Mouse (Mus musculus): ENCODE measurements around the gene Zc3hc1. TPM values are rescaled to one million over a fixed set of nuclear protein-coding genes. Genes with fewer than 3 reads are reported as not detected.

The Zc3hc1 gene
- polyA plus RNA-seq, 1 experiment = 51.0 TPM

DNA sequence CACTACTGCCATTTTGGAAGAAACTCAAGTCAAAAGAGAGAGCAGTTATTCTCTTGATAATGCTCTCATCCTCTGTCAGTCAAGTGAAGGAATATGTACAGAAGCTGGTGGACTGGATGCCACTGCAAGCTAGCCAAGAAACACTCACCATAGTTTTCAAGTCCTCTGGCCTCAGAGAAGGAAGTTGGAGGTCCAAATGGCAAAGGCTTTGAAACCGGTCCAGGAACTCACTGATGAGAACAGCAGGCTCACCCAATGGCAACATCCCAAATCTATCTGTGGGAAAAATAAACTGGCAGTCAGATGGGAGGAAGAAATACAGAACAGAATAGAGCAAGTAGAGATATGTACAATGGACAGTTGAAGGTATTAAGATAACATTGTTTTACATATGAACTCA lies 15.0 kb downstream of the Zc3hc1 start:
- H3K4me1 ChIP-seq = peaks cover 7% of the 10 kb centered on the region
- no peaks in the 10 kb centered on the region for H3K9me3 ChIP-seq
- TF ChIP-seq GATA1 (IDR thresholded peaks at IDR 0.05; ENCODE audit: borderline replicate concordance, low read length) (no peak), FLI1 (IDR thresholded peaks at IDR 0.05; ENCODE audit: low read length) (no peak)
- H3K27me3 ChIP-seq (replicated peaks) = no peaks in the 10 kb centered on the region
- H3K36me3 ChIP-seq (replicated peaks; ENCODE audit: low read length) = peaks cover 98% of the 10 kb centered on the region
- H3K4me3 ChIP-seq (replicated peaks) = no peak overlapping the region

DNA sequence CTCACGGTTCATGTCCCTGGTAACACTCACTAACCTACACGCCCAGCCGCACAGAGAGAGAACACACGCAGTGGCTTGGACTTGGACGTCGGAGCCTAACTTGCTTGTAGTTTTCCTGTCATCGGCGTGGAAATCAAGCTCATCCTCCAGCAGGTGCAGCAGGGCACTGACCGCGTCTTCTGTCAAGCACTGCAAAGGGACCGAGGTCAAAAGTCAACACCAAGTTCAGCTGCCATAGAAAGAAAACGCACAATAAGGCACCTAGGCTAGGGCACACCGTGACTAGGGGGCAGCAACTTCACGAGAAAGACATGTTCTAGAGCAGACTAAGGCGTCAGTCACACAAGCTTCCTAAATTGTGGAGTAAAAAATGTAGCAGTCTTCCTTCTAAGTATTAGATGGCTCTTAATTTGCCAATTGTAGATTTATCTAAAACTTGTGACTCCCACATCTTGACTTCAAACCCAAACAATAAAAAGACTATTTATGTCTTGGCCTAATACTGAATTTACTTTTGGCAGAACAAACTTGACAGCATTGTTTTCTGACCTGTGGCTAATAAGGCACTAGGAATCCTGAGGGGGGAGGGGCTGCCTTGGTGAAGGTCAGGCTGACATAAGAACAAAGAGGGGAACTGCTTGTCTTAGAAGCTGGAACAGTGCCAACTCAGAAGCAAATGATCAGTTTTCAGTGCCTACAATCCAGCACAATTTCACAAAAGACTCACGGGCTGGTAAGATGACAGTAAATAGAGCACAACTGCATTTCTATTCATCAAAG lies 15.9 kb downstream of the Zc3hc1 start:
- Histone ChIP-seq H3K9me3 (no peaks in the 10 kb centered on the region), H3K36me3 (replicated peaks; ENCODE audit: low read length) (peaks cover 98% of the 10 kb centered on the region), H3K27me3 (replicated peaks) (no peaks in the 10 kb centered on the region), H3K4me1 (peaks cover 10% of the 10 kb centered on the region), H3K4me3 (replicated peaks) (no peak overlapping the region)
- TF ChIP-seq FLI1 (IDR thresholded peaks at IDR 0.05; ENCODE audit: low read length) (no peak), GATA1 (IDR thresholded peaks at IDR 0.05; ENCODE audit: borderline replicate concordance, low read length) (no peak)

DNA sequence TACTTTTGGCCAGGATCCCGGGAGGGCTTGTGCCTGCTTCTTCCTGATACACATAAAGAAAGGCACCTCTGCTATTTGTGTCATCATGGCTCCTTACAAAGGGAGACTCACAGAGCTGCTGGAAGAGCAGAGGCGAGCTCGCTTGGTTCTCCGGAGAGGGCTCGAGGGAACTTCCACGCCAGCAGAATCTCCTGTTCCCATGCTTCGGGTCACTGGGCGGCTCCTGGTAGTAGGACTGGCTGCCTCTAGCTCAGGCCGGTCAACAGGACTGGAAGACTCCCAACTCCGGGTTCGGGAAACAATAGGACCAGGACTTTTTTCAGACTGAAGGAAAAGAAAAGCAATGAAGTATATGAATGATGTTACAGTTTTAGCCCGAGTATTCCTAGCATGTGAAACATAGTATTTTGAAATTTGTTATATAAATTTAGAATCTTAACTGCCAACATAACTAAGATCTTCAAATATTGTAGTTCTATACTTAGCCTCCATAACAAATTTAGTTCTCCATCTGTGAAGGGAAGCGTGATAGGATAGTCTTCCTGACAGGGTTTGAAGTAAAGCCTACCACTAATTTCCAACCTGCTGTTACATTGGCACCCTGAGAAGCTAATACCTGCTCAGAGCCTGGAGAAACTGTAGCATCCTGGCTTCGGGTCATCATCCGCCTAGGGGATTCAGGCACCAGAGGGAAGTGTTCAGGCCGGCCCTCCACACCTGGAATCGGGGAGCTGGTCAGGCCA lies 18.0 kb downstream of the Zc3hc1 start:
- Histone ChIP-seq H3K4me1 (peaks cover 21% of the 10 kb centered on the region), H3K36me3 (replicated peaks; ENCODE audit: low read length) (peaks cover 100% of the 10 kb centered on the region), H3K4me3 (replicated peaks) (no peak overlapping the region), H3K27me3 (replicated peaks) (no peaks in the 10 kb centered on the region), H3K9me3 (no peaks in the 10 kb centered on the region)
- no peak for TF ChIP-seq FLI1 (IDR thresholded peaks at IDR 0.05; ENCODE audit: low read length)
- no peak for TF ChIP-seq GATA1 (IDR thresholded peaks at IDR 0.05; ENCODE audit: borderline replicate concordance, low read length)

DNA sequence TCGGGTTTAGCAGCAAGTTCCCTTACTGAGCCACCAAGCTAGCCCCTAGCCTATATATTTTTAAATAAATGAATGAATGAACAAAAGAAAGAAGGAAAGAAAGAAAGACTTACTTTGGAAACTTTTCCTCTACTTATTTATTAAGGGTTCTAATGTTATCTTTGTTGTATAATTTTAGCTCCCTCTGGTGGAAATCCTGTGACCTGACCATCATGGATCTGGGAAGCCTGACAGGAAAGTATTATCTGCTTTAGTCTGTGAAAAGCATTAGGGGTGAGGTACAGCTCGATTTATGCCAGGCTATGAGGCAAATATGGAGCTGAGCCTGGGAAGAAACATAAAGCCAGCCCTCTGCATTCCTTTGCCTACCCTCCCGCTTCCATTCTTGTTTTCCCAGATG lies 21.5 kb downstream of the Zc3hc1 start:
- H3K9me3 ChIP-seq = no peaks in the 10 kb centered on the region
- H3K27me3 ChIP-seq (replicated peaks) = no peaks in the 10 kb centered on the region
- no peak overlapping the region for H3K4me3 ChIP-seq (replicated peaks)
- peaks cover 16% of the 10 kb centered on the region for H3K4me1 ChIP-seq
- TF ChIP-seq FLI1 (IDR thresholded peaks at IDR 0.05; ENCODE audit: low read length) = no peak
- no peak for TF ChIP-seq GATA1 (IDR thresholded peaks at IDR 0.05; ENCODE audit: borderline replicate concordance, low read length)
- peaks cover 94% of the 10 kb centered on the region for H3K36me3 ChIP-seq (replicated peaks; ENCODE audit: low read length)

DNA sequence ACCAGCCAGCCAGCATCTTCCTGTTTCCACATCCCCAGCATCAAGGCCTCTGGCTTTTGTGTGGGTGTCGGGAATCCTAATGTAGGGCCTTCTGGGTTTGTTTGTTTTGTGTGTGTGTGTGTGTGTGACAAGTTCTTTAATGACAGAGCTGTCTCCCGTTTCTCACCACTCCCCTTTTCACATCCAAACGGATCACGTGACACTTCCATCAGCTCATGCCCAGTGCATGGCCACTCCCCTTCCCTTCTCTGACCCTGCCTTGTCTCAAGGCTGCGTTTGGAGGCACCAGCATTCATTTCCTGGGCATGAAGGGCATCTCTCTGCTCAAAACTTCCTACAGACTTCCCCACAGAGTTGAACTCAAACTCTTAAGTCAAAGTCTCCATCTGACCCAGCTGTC lies 27.0 kb downstream of the Zc3hc1 start:
- peaks cover 60% of the 10 kb centered on the region for H3K36me3 ChIP-seq (replicated peaks; ENCODE audit: low read length)
- H3K27me3 ChIP-seq (replicated peaks) = no peaks in the 10 kb centered on the region
- no peak for TF ChIP-seq FLI1 (IDR thresholded peaks at IDR 0.05; ENCODE audit: low read length)
- no peak for TF ChIP-seq GATA1 (IDR thresholded peaks at IDR 0.05; ENCODE audit: borderline replicate concordance, low read length)
- H3K9me3 ChIP-seq = no peaks in the 10 kb centered on the region
- peak overlapping the region; percentile 53 for H3K4me3 ChIP-seq (replicated peaks)
- peaks cover 24% of the 10 kb centered on the region for H3K4me1 ChIP-seq

DNA sequence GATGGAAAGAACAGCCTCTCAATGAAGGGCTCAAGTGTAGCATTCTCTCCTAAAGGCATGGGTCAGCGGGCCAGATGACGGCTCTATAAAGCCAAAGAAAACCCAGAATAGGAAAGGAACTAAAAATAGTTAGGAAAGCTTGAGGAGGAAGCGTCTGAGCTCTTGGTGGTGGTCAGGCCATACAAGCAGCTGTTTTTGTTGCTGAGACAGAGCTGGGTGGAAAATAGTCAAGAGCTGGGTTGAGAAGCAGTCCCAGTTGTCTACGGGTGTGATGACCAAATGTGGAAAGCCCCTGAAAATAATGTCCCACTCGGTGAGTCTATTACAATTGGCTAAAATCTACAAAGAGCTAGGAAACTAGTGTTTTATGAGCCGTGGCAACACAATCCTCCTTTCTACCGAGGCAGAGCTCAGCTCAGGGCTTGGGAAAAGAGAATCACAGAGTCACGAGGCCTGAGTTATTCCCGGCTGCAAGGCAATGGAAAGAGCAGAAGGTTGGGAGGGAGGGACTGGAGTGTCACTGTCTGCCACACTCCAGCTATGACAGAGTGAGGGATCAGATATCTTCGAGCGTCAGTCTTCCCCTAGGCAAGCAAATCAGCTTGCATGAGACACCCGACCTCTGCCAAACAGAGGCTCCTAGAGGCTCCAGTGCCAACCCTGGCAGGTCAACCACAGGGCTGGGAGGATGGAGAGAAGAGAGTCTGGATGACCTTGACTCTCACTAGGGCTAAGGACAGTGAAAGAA lies 30.9 kb downstream of the Zc3hc1 start:
- Histone ChIP-seq H3K27me3 (replicated peaks) (peaks cover 2% of the 10 kb centered on the region), H3K4me1 (peaks cover 48% of the 10 kb centered on the region), H3K9me3 (no peaks in the 10 kb centered on the region), H3K36me3 (replicated peaks; ENCODE audit: low read length) (peaks cover 24% of the 10 kb centered on the region), H3K4me3 (replicated peaks) (no peak overlapping the region)
- no peak for TF ChIP-seq GATA1 (IDR thresholded peaks at IDR 0.05; ENCODE audit: borderline replicate concordance, low read length)
- TF ChIP-seq FLI1 (IDR thresholded peaks at IDR 0.05; ENCODE audit: low read length) = no peak

DNA sequence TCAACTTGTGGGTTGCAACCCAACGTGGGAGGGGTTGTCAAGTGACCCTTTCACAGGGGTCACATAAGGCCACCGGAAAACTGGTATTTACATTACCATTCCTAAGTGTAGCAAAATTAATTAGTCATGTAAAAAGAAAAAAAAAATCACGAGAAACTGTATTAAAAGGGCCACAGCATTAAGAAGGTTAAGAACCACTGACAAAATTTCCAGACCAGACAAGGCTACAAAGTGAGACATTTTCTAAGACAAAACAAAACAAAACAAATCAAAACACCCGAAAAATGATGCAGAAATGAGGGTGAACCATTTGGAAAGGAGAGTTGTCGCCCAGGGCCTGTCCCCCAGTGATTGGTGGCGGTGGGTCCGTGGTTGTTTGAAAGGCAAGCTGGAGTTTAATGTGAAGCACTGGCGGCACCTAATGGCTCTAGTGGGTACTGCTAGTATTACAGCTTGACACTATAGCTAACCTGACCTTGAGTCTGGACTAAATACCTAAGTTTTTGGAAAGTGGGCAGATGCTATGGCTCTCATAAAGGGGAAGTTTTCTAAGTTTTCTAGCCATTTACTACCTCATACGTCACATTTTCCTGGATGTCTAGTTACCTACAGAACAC lies 33.2 kb downstream of the Zc3hc1 start:
- Histone ChIP-seq H3K27me3 (replicated peaks) (peaks cover 2% of the 10 kb centered on the region), H3K9me3 (no peaks in the 10 kb centered on the region), H3K4me3 (replicated peaks) (peak overlapping the region; percentile 47), H3K4me1 (peaks cover 58% of the 10 kb centered on the region), H3K36me3 (replicated peaks; ENCODE audit: low read length) (peaks cover 5% of the 10 kb centered on the region)
- TF ChIP-seq GATA1 (IDR thresholded peaks at IDR 0.05; ENCODE audit: borderline replicate concordance, low read length) (no peak), FLI1 (IDR thresholded peaks at IDR 0.05; ENCODE audit: low read length) (no peak)

DNA sequence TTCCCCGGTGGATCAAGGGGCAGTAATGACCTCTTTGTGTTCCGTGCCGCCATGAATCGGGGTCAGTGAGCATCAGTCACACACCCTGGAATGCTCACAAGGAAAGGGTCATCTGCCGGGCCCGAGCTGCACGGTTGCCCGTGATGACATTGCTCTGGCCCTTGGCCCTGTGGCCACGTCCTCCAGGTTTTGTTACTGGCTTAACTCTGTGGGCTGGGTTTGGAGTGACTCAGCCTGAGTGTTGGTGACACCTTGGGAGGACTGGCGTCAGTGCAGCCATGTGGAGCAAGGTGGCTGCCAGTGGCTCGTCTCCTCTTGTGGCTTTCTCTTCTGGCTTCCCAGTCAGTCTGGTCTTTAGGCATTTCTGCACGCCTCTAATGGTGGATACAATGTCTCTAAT lies 34.1 kb downstream of the Zc3hc1 start:
- Histone ChIP-seq H3K9me3 (no peaks in the 10 kb centered on the region), H3K27me3 (replicated peaks) (peaks cover 2% of the 10 kb centered on the region), H3K4me3 (replicated peaks) (no peak overlapping the region), H3K36me3 (replicated peaks; ENCODE audit: low read length) (no peaks in the 10 kb centered on the region), H3K4me1 (peaks cover 67% of the 10 kb centered on the region)
- no peak for TF ChIP-seq GATA1 (IDR thresholded peaks at IDR 0.05; ENCODE audit: borderline replicate concordance, low read length)
- no peak for TF ChIP-seq FLI1 (IDR thresholded peaks at IDR 0.05; ENCODE audit: low read length)

DNA sequence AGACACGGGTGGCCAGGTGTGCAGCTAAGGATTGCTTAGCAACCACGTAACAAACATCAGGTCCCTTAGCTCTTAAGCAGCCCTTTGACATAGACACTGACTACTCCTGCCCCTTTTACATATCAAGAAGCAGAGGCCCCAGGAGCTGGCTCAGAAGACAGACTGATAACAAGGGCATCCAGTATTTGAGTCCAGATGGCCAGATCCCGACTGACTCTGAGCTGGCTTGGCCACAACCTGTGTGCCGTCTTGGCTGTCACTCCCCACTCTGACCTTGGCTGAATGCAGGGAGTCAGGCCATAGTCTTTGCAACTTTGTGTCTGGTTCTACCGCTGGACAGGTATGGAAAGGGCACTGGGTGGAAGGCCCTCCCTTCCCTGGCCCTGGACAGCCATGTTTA lies 34.7 kb downstream of the Zc3hc1 start:
- Histone ChIP-seq H3K27me3 (replicated peaks) (peaks cover 2% of the 10 kb centered on the region), H3K9me3 (no peaks in the 10 kb centered on the region), H3K4me1 (peaks cover 70% of the 10 kb centered on the region), H3K4me3 (replicated peaks) (no peak overlapping the region), H3K36me3 (replicated peaks; ENCODE audit: low read length) (no peaks in the 10 kb centered on the region)
- no peak for TF ChIP-seq FLI1 (IDR thresholded peaks at IDR 0.05; ENCODE audit: low read length)
- TF ChIP-seq GATA1 (IDR thresholded peaks at IDR 0.05; ENCODE audit: borderline replicate concordance, low read length) = no peak

Measured in megakaryocyte, embryonic 14.5 days (primary cell).